Mouse (Mus musculus): ENCODE measurements at regions not wholly inside any gene's neighbourhood (a gene's known extent, or its start where the extent isn't known, plus 50 kb on each side); places are given as distances from the start of the nearest gene placed in this dataset.
A peak's percentile ranks its signal among the peaks of the same experiment; 100 is the strongest.

DNA sequence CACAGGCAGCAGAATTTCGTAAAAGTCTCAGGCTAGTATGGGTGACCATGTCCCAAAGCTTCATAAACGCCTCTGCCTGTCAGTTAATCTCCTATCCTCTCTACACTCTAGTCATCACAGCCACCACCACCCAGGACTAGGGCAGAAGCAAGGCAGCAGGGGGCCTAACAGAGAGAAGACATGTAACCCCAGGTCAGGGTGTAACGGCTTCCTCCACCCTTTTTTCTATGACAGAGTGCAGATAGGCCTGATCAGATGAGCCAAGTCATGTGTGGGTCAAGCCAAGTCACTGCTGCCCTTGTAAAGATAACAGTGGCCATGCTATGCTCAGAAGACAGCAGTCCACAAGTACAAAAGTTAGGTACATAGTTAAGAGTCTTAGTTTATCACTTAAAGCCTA, 270.1 kb upstream of the Arid1b start:
- no peak for DNase-seq

DNA sequence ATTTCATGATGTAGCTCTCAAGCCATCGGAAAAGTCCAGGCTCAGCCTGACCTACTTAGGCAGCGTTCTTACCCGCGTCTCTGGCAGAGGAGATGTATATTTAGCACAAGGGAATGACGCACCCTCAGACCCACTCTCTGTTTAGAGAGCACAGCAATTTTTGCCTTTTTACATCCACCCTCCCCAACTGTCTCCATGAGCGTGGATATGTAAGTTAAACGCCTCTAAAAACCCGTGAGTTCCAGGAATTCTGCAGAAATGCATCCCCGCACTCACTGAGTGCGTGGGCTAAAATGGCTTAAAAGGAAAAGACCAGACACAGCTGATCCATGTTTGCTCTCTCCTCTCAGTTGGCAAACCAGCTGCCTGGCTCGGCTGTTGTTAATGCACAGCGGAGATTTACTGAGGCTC, 267.8 kb upstream of the Arid1b start:
- peak; percentile 55 for DNase-seq

- no peak for DNase-seq
Measured at GRCm38 (mm10) chr17:4734412-4734881, 259.7 kb upstream of the Arid1b start.

GRCm38 (mm10) chr17:4735185-4735584, 258.9 kb upstream of the Arid1b start:
- DNase-seq: peak; percentile 21

DNA sequence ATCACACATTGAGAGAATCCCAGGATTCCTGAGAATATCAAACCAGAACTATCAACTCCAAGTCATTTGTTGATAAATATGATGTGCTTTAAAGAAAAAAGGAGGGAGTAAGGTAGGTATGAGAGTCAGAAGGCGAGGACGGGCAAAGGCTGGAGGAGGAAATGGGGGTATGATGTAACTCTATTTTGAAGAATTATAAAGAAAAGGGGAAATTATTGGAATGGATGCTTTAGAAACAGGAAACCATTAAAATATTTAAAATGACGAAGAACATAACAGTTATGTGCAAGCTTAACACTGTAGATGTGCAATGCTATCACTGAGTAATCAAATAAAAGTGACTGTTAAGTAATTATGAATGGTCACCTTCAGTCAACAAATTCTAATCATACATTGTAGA, 257.4 kb upstream of the Arid1b start:
- no peak for DNase-seq

DNA sequence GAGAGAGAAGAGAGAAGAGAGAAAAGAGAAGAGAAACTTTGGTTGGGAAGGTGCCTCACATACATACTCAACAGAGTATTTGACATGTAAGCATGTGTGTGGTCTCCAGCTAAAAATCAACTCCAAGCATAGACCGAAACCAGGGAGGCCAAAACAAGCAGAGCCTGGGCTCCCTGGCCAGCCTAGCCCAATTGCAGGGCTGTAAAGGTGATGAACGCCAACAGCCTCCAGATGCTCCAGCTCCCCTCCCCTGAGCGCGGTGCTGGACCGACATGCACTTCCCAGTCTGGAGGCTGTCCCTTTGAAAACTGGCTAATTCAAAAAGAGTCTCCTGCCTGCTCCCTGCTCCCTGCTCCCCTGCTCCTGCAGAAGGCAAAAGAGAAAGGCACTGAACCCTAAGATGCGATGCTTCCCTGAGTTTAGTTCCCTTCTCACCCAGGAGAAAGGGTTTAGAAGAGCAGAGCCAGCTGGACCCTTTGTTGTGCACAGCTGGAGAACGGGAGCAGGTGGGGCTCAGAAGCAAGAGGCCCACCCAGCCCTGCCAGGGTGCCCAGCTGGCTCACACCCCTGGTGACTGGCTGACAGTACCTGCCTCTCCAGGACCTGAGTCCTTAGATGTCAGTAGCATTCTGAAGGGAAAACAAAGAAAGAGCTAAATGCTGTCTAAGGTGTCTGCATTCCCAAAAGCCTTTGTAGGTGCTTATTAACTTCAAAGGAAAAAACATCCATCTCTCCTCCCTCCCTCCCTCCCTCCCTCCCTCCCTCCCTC, 255.2 kb upstream of the Arid1b start:
- DNase-seq: no peak

DNA sequence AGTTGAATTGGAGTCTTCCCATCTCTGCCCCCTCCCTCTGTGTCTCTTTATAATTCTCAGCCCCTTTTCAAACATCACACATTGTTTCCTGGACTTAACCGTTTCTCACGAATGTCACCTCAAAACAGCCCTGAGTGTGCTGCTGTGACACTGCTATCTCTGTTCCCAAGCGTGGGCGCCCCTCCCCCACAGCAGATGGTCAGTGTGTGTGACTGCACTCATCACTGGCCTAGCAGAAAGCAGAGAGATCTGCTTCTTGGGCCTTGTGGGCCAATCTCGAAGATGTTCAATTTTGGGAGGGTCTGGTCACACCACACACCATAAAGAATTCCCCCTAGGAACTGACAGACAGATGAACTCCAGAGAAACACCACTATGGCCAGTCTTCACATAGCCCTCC, 253.3 kb upstream of the Arid1b start:
- peak; percentile 62 for DNase-seq

GRCm38 (mm10) chr17:4742314-4742713, 251.8 kb upstream of the Arid1b start:
- DNase-seq: no peak

DNA sequence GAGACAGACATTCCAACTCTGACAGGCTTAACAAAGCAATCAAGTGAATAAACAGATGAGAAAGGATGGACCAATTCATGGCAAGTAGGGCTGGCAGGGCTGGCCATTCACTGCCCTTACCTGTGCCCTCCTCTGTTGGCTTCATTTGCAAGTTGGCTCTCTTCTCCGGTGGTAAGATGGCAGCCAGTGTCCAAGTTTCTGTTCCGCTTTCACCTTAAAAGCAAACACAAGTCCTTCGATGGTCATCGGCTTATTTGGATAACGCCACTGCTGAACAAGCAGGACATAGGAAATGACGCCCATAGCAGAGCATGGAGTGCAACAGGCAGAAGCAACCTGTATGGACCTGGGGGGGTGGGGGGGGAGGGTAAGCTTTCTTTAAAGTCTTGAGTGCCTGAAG, 231.2 kb upstream of the Arid1b start:
- no peak for DNase-seq

- DNase-seq: no peak
Measured at GRCm38 (mm10) chr17:4765723-4766122, 228.4 kb upstream of the Arid1b start.

GRCm38 (mm10) chr17:4767947-4768522, 226.1 kb upstream of the Arid1b start:
- no peak for DNase-seq

- no peak for DNase-seq
Measured at GRCm38 (mm10) chr17:4769284-4769683, 224.8 kb upstream of the Arid1b start.

GRCm38 (mm10) chr17:4770052-4770451, 224.1 kb upstream of the Arid1b start:
- DNase-seq: peak; percentile 23

DNA sequence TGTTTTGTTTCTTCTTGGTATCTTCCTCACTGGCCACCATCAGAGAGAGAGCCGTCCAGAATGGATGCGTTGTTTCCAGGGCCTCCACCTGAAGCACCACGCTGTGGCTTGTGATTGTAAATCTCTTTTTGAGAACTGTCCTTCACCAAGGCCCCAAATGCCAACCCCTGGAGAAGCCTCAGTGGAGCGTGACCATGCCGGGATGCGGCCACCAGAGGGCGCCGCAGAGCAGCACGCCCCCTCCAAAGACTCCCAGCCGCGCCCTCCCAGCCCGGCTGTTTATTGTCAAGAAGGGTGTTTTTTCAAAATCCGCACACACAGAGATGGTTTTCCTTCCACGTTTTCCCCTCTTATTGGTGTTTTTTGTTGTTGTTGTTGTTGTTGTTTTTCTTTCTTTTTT, 216.0 kb upstream of the Arid1b start:
- DNase-seq: peak; percentile 83

GRCm38 (mm10) chr17:4779017-4779416, 215.1 kb upstream of the Arid1b start:
- DNase-seq: no peak

- no peak for DNase-seq
Measured at GRCm38 (mm10) chr17:4781586-4781985, 212.5 kb upstream of the Arid1b start.

- DNase-seq: no peak
Measured at GRCm38 (mm10) chr17:4784296-4784695, 209.8 kb upstream of the Arid1b start.

GRCm38 (mm10) chr17:4785281-4785839, 208.8 kb upstream of the Arid1b start:
- DNase-seq: no peak

DNA sequence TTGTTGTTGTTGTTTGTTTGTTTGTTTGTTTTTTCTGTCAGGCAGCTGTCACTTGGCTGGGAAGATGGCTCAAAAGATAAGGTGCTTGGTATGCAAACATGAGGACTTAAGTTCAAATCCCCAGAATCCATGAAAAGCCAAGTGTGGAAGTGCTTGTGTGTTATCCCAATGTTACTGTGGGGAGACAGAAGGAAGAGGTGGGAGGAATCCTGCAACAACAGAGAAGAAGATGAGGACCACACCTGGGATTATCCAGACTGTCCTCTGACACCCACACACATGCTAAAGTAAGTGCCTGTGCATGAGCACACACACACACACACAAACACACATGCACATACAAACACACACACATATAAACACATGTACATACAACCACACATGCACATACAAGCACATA, 207.6 kb upstream of the Arid1b start:
- no peak for DNase-seq

DNA sequence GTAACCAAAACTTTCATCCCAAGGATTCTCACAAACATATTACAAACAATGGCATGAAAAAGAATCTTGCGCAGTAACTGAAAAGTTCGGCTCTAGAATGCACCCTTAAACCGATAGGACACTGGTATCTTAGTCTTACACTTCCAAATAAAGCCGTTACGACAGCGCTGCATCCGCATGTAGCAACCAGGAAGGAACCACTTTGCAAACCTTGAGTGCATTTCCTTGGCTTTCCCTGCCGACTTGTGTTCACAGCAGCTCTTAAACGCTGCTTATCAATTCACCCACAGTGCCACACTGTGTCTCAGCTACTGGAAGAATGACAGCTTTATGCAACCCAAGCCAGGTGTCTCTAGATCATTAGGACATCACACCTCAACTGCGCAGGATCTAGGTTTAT, 202.3 kb upstream of the Arid1b start:
- DNase-seq: no peak

- no peak for DNase-seq
Measured at GRCm38 (mm10) chr17:4796241-4796640, 197.9 kb upstream of the Arid1b start.

GRCm38 (mm10) chr17:4804013-4804412, 190.1 kb upstream of the Arid1b start:
- peak; percentile 31 for DNase-seq

GRCm38 (mm10) chr17:4806051-4806450, 188.1 kb upstream of the Arid1b start:
- DNase-seq: no peak

DNA sequence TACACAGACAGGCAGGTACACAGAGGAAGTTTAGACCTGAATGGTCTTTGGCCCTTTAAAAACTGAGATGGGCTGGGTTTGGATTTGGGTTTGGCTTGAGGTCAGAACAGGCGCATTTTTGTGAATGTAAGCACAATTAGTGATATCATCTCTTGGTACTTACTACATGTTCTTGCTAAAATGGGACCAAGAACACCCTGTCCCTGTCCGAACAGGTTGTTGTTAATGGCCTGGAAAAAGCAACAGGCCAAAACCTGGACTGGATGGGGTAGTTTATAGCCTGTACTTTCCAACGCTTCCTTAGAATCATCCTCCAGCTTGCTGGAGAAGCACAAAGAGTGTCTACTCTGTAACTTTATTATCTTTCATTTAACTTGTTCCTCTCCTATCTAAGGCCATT, 185.2 kb upstream of the Arid1b start:
- no peak for DNase-seq
